Mouse (Mus musculus): Measurements from ENCODE around the gene Rtp4. TPM values are rescaled to one million over a fixed set of nuclear protein-coding genes. Genes with fewer than 3 reads are reported as not detected.

Gene Rtp4
- total RNA-seq, 2 experiments from 2014 or later, result 4.9 to 6.2 TPM

Other genes with a start within 250 kb of the Rtp4 start
- gene Rtp1, start 91.2 kb upstream of the Rtp4 start, total RNA-seq (2021), result not detected
- gene Masp1, start 524 bp downstream of the Rtp4 start, total RNA-seq (2021), result 10 to 100 TPM; 17.5 to 22.0 TPM

All from heart, postnatal 25 days (tissue).